Mouse (Mus musculus): ENCODE results near the gene Oca2.

GRCm38 (mm10) chr7:56418182-56418836 is 178.7 kb downstream of the Oca2 start:
- TF ChIP-seq CTCF (conservative IDR thresholded peaks at IDR 0.05; ENCODE audit: insufficient read depth, insufficient read length, low read depth, low read length) (no peak), POLR2A (IDR thresholded peaks at IDR 0.05; ENCODE audit: low read depth, low read length) (no peak)

All from kidney, adult 2 months (tissue).